In the genomic region with DNA sequence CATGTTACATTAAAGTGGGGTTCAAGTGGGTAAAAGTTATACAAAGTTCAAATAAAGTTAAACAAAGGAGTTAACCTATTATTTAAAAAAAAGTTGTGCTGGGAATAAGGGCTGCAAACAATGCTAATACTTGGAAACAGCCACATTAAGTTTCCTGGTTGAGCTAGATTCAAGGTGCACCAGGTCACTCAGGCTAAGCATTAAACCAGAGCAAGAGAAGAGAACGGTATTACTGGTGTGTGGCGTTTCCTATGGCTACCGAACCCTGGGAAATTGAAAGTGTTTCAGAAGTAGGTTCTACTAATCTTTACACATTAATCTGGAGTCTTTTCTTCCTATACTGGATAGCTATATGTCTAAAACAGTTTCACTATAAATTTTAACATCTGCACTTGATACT, we compare ENCODE assay signal across 19 mouse cellular contexts.
DNase-seq lines count a peak whose midpoint lies in the region; ATAC-seq lines count a peak whose summit lies in the region.
"Had no signal": no experiment of that assay in that cellular context is flagged by ENCODE, and none has a peak within 500 bp of the region (broad histone marks: within the 10 kb centered on the region; RNA-seq: fewer than 3 reads in every experiment).

No protein-coding gene starts in this region.

- no peaks in the 10 kb centered on the region for H3K9me3 ChIP-seq in kidney, embryonic 15.5 days (replicated peaks)
- H3K9me3 ChIP-seq: embryonic facial prominence, embryonic 15.5 days; forebrain, embryonic 15.5 days; heart, embryonic 15.5 days; hindbrain, embryonic 10.5 days had no signal

- peak; percentile 60; the same call in 1 of the 2 replicates for ATAC-seq in kidney, embryonic 15.5 days (replicated peaks; ENCODE audit: low FRiP score)
- ATAC-seq: CD4-positive, CD25-positive, alpha-beta regulatory T cell, adult 4 months; forebrain, embryonic 15.5 days had no signal

- no peak overlapping the region for H3K4me3 ChIP-seq in kidney, embryonic 15.5 days (replicated peaks)
- H3K4me3 ChIP-seq: embryonic facial prominence, embryonic 15.5 days; forebrain, embryonic 15.5 days; heart, embryonic 15.5 days; hindbrain, embryonic 10.5 days had no signal

- H3K27me3 ChIP-seq in kidney, embryonic 15.5 days, result no peaks in the 10 kb centered on the region
- H3K27me3 ChIP-seq: embryonic facial prominence, embryonic 15.5 days; forebrain, embryonic 15.5 days; heart, embryonic 15.5 days had no signal

- H3K4me1 ChIP-seq in kidney, embryonic 15.5 days, result no peaks in the 10 kb centered on the region
- H3K4me1 ChIP-seq: embryonic facial prominence, embryonic 15.5 days; heart, embryonic 15.5 days; hindbrain, embryonic 10.5 days had no signal

- peak; percentile 19 for DNase-seq in kidney, adult 11 months
- DNase-seq in kidney, postnatal 4 days, result no peak
- DNase-seq in kidney, postnatal 14 days, result peak; percentile 37
- no peak for DNase-seq in heart, postnatal 14 days
- DNase-seq in gastrocnemius, postnatal 14 days, result no peak
- DNase-seq in cerebellum, adult 8-10 months, result no peak
- DNase-seq: adrenal gland, postnatal 10 days; B cell, adult 2 months; cerebellum, adult 11 months; cerebellum, adult 9-11 months; heart, adult 18-20 months had no signal

- intact Hi-C loops in heart, postnatal 14 days (cut with DNase I), result no loop called here
- intact Hi-C loops in gastrocnemius, postnatal 14 days (cut with DNase I; ENCODE audit: low total_unique reads), result no loop called here

- H3K4me2 ChIP-seq in kidney, embryonic 15.5 days, result no peak overlapping the region
- H3K4me2 ChIP-seq: embryonic facial prominence, embryonic 15.5 days; forebrain, embryonic 15.5 days; heart, embryonic 11.5 days; heart, embryonic 15.5 days; hindbrain, embryonic 14.5 days had no signal

- no peaks in the 10 kb centered on the region for H3K36me3 ChIP-seq in kidney, embryonic 15.5 days
- H3K36me3 ChIP-seq: embryonic facial prominence, embryonic 15.5 days; forebrain, embryonic 15.5 days; heart, embryonic 15.5 days; hindbrain, embryonic 10.5 days had no signal

- WGBS in kidney, embryonic 15.5 days, result 66% methylated on average over 3 of the region's 3 CpGs

- no peak overlapping the region for H3K27ac ChIP-seq in kidney, embryonic 15.5 days
- H3K27ac ChIP-seq: embryonic facial prominence, embryonic 15.5 days; forebrain, embryonic 15.5 days; heart, embryonic 15.5 days; hindbrain, embryonic 10.5 days; hindbrain, embryonic 14.5 days had no signal

- H3K9ac ChIP-seq in kidney, embryonic 15.5 days, result no peak overlapping the region
- H3K9ac ChIP-seq: embryonic facial prominence, embryonic 15.5 days; forebrain, embryonic 15.5 days; heart, embryonic 15.5 days; hindbrain, embryonic 14.5 days had no signal

Comparison
In these comparisons a context has a peak if more than half of its experiments do, and no peak if none do; other contexts are left out.
1. DNase-seq: peak in kidney, adult 11 months (single experiment) and kidney, postnatal 14 days (single experiment); none in kidney, postnatal 4 days (0 of 2), heart, postnatal 14 days (0 of 2), gastrocnemius, postnatal 14 days (single experiment) and cerebellum, adult 8-10 months (single experiment).